Mouse (Mus musculus): ENCODE results near the gene Retreg3. TPM values are rescaled to one million over a fixed set of nuclear protein-coding genes. Genes with fewer than 3 reads are reported as not detected.

Gene Retreg3
- polyA plus RNA-seq, 1 experiment from 2014 or later: 13.2 TPM

DNA sequence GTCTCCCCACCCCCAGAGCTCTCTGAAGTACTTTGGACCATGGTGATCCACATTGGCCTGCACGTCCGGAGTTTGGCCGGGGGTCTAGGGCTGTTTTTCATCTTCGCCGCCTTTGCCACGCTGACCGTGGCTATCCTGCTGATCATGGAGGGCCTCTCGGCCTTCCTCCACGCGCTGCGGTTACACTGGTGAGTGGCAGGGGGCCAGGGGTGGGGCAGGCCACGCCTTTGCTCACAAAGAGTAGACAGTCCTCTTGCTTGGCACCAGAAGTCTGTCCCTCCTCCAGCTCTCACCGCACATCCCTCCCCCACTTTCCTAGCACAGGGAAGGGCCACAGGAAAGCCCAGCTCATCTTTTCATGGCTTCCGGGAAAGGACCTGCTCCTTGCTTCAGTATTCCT lies 64.3 kb downstream of the Retreg3 start:
- no peaks in the 10 kb centered on the region for H3K27me3 ChIP-seq (replicated peaks; ENCODE audit: control insufficient read depth, insufficient read depth, low read length)
- no peak overlapping the region for H3K4me2 ChIP-seq (ENCODE audit: low read depth, low read length)
- no peaks in the 10 kb centered on the region; the same call in 1 of the 2 replicates for H3K36me3 ChIP-seq (ENCODE audit: control insufficient read depth, insufficient read depth, low read length)
- no peaks in the 10 kb centered on the region for H3K9me3 ChIP-seq (ENCODE audit: control insufficient read depth, low read length)
- peak overlapping the region; percentile 43 for H3K27ac ChIP-seq (ENCODE audit: low read length)
- ATAC-seq: no peak
- 72% methylated on average over 14 of the region's 14 CpGs for WGBS
- no peak overlapping the region for H3K4me3 ChIP-seq (ENCODE audit: low read length)
- H3K4me1 ChIP-seq (ENCODE audit: control insufficient read depth, insufficient read depth, low read length): peaks cover 54% of the 10 kb centered on the region
- H3K9ac ChIP-seq (ENCODE audit: low read depth, low read length): no peak overlapping the region

GRCm38 (mm10) chr11:101053974-101054373 lies 65.7 kb downstream of the Retreg3 start:
- no peak overlapping the region for H3K9ac ChIP-seq (ENCODE audit: low read depth, low read length)
- H3K4me2 ChIP-seq (ENCODE audit: low read depth, low read length): no peak overlapping the region
- H3K9me3 ChIP-seq (ENCODE audit: control insufficient read depth, low read length): no peaks in the 10 kb centered on the region
- 100% methylated on average over 1 of the region's 1 CpGs for WGBS
- H3K27ac ChIP-seq (ENCODE audit: low read length): no peak overlapping the region
- H3K27me3 ChIP-seq (replicated peaks; ENCODE audit: control insufficient read depth, insufficient read depth, low read length): no peaks in the 10 kb centered on the region
- H3K36me3 ChIP-seq (ENCODE audit: control insufficient read depth, insufficient read depth, low read length): no peaks in the 10 kb centered on the region; the same call in 1 of the 2 replicates
- peaks cover 40% of the 10 kb centered on the region for H3K4me1 ChIP-seq (ENCODE audit: control insufficient read depth, insufficient read depth, low read length)
- H3K4me3 ChIP-seq (ENCODE audit: low read length): no peak overlapping the region
- ATAC-seq: no peak

- 70% methylated on average over 10 of the region's 10 CpGs for WGBS
- Histone ChIP-seq H3K27me3 (replicated peaks; ENCODE audit: control insufficient read depth, insufficient read depth, low read length) (no peaks in the 10 kb centered on the region), H3K36me3 (ENCODE audit: control insufficient read depth, insufficient read depth, low read length) (no peaks in the 10 kb centered on the region; the same call in 1 of the 2 replicates), H3K9ac (ENCODE audit: low read depth, low read length) (0 out of 2 replicates have a peak overlapping the region, but pooled peaks have one; percentile 17), H3K4me1 (ENCODE audit: control insufficient read depth, insufficient read depth, low read length) (peaks cover 29% of the 10 kb centered on the region), H3K27ac (ENCODE audit: low read length) (peak overlapping the region; percentile 80), H3K9me3 (ENCODE audit: control insufficient read depth, low read length) (no peaks in the 10 kb centered on the region), H3K4me2 (ENCODE audit: low read depth, low read length) (no peak overlapping the region), H3K4me3 (ENCODE audit: low read length) (no peak overlapping the region)
- peak; percentile 85 for ATAC-seq
These were observed 66.8 kb downstream of the Retreg3 start for GRCm38 (mm10) chr11:101052751-101053473.

- no peak overlapping the region for H3K9ac ChIP-seq (ENCODE audit: low read depth, low read length)
- H3K27me3 ChIP-seq (replicated peaks; ENCODE audit: control insufficient read depth, insufficient read depth, low read length): no peaks in the 10 kb centered on the region
- H3K27ac ChIP-seq (ENCODE audit: low read length): no peak overlapping the region
- H3K36me3 ChIP-seq (ENCODE audit: control insufficient read depth, insufficient read depth, low read length): no peaks in the 10 kb centered on the region; the same call in 1 of the 2 replicates
- peaks cover 18% of the 10 kb centered on the region for H3K4me1 ChIP-seq (ENCODE audit: control insufficient read depth, insufficient read depth, low read length)
- no peak overlapping the region for H3K4me2 ChIP-seq (ENCODE audit: low read depth, low read length)
- no peak overlapping the region for H3K4me3 ChIP-seq (ENCODE audit: low read length)
- WGBS: 82% methylated on average over 8 of the region's 8 CpGs
- no peaks in the 10 kb centered on the region for H3K9me3 ChIP-seq (ENCODE audit: control insufficient read depth, low read length)
- ATAC-seq: no peak
These were observed 68.1 kb downstream of the Retreg3 start for GRCm38 (mm10) chr11:101051617-101052016.

GRCm38 (mm10) chr11:101051051-101051493 lies 68.6 kb downstream of the Retreg3 start:
- peaks cover 3% of the 10 kb centered on the region; the same call in 1 of the 2 replicates for H3K36me3 ChIP-seq (ENCODE audit: control insufficient read depth, insufficient read depth, low read length)
- no peak for ATAC-seq
- no peak overlapping the region for H3K27ac ChIP-seq (ENCODE audit: low read length)

DNA sequence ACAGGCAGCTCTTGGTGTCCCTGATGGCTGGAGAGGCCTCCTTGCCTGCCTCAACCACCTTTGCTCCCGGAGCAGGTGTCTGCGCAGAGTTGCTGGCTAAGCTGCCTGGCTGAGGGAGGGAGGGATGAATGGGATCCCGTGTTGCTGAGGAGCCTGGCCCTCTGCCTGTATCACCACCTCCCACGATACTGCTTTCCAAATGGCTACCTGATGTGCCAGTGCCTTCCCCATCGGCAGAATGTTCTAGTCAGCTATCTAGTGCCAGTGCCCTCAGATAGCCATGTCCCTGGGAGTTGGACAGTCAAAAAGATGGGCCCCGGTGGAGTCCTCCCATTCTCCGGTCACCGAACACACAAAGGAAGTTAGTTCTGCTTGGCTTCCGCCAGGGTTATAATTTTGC lies 69.3 kb downstream of the Retreg3 start:
- Histone ChIP-seq H3K9ac (ENCODE audit: low read depth, low read length) (no peak overlapping the region), H3K4me2 (ENCODE audit: low read depth, low read length) (no peak overlapping the region), H3K9me3 (ENCODE audit: control insufficient read depth, low read length) (no peaks in the 10 kb centered on the region), H3K27me3 (replicated peaks; ENCODE audit: control insufficient read depth, insufficient read depth, low read length) (no peaks in the 10 kb centered on the region), H3K36me3 (ENCODE audit: control insufficient read depth, insufficient read depth, low read length) (peaks cover 3% of the 10 kb centered on the region; the same call in 1 of the 2 replicates), H3K4me3 (ENCODE audit: low read length) (no peak overlapping the region), H3K4me1 (ENCODE audit: control insufficient read depth, insufficient read depth, low read length) (peaks cover 6% of the 10 kb centered on the region), H3K27ac (ENCODE audit: low read length) (no peak overlapping the region)
- WGBS: 88% methylated on average over 9 of the region's 9 CpGs
- no peak for ATAC-seq

More at GRCm38 (mm10) chr11:101051051-101051493, 68.6 kb downstream of the Retreg3 start:
- 88% methylated on average over 6 of the region's 6 CpGs for WGBS
- Histone ChIP-seq H3K9ac (ENCODE audit: low read depth, low read length) (no peak overlapping the region), H3K4me3 (ENCODE audit: low read length) (no peak overlapping the region), H3K4me1 (ENCODE audit: control insufficient read depth, insufficient read depth, low read length) (peaks cover 13% of the 10 kb centered on the region), H3K4me2 (ENCODE audit: low read depth, low read length) (no peak overlapping the region), H3K9me3 (ENCODE audit: control insufficient read depth, low read length) (no peaks in the 10 kb centered on the region), H3K27me3 (replicated peaks; ENCODE audit: control insufficient read depth, insufficient read depth, low read length) (no peaks in the 10 kb centered on the region)

DNA sequence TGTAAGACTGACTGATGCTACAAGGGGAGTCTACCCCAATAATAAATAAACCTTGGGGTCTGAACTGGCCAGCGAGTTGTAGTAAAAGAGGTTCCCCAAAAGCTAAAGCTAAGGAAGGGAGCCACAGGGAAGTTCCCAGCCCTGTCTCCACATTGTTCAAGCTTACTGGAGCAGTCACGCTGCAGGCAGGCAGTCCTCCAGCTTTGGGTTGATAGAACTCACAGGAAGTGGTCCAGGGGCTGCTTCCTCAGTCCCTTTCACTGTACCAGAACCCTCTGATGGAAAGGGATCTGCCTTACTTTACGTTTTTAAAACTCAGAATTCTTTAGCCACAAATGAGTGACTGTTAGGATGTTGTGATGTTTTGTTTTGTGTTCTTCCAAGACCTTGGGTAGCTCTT lies 72.2 kb downstream of the Retreg3 start:
- peaks cover 10% of the 10 kb centered on the region; the same call in 1 of the 2 replicates for H3K36me3 ChIP-seq (ENCODE audit: control insufficient read depth, insufficient read depth, low read length)
- H3K27me3 ChIP-seq (replicated peaks; ENCODE audit: control insufficient read depth, insufficient read depth, low read length): no peaks in the 10 kb centered on the region
- H3K9me3 ChIP-seq (ENCODE audit: control insufficient read depth, low read length): no peaks in the 10 kb centered on the region
- H3K4me2 ChIP-seq (ENCODE audit: low read depth, low read length): no peak overlapping the region
- no peak for ATAC-seq
- H3K4me3 ChIP-seq (ENCODE audit: low read length): no peak overlapping the region
- H3K9ac ChIP-seq (ENCODE audit: low read depth, low read length): no peak overlapping the region
- H3K27ac ChIP-seq (ENCODE audit: low read length): no peak overlapping the region
- no peaks in the 10 kb centered on the region for H3K4me1 ChIP-seq (ENCODE audit: control insufficient read depth, insufficient read depth, low read length)
- WGBS: 74% methylated on average over 3 of the region's 3 CpGs

- no peaks in the 10 kb centered on the region for H3K27me3 ChIP-seq (replicated peaks; ENCODE audit: control insufficient read depth, insufficient read depth, low read length)
- no peaks in the 10 kb centered on the region for H3K4me1 ChIP-seq (ENCODE audit: control insufficient read depth, insufficient read depth, low read length)
- no peak overlapping the region for H3K4me2 ChIP-seq (ENCODE audit: low read depth, low read length)
- H3K9ac ChIP-seq (ENCODE audit: low read depth, low read length): no peak overlapping the region
- H3K9me3 ChIP-seq (ENCODE audit: control insufficient read depth, low read length): no peaks in the 10 kb centered on the region
- H3K27ac ChIP-seq (ENCODE audit: low read length): no peak overlapping the region
- peaks cover 10% of the 10 kb centered on the region; the same call in 1 of the 2 replicates for H3K36me3 ChIP-seq (ENCODE audit: control insufficient read depth, insufficient read depth, low read length)
- 55% methylated on average over 9 of the region's 9 CpGs for WGBS
- ATAC-seq: no peak
- H3K4me3 ChIP-seq (ENCODE audit: low read length): no peak overlapping the region
These were observed 73.3 kb downstream of the Retreg3 start for GRCm38 (mm10) chr11:101046440-101046839.

Measured in intestine, embryonic 16.5 days (tissue).